Mouse (Mus musculus) limb, embryonic 14.5 days (tissue): Measurements from ENCODE around the gene Ttf1. TPM values are rescaled to one million over a fixed set of nuclear protein-coding genes. Genes with fewer than 3 reads are reported as not detected.
"Not testable (repeated sequence)": the region's sequence is repeated elsewhere in the genome, so short reads cannot be mapped to it uniquely, and the experiment has no call there.

Experiments
- ATAC-seq: fragments of 200-750 bp; cut with Nextera tagmentation; 2 replicates; pipeline ENCODE4 v1.8.0; 2017; ENCODE audit warnings: low read depth, moderate number of reproducible peaks, moderate TSS enrichment; ENCODE audit not compliant: low FRiP score
- DNase-seq: peaks from one replicate; pipeline ENCODE4 v3.0.0-alpha.2; 2015; ENCODE audit warnings: low spot score
- H3K27ac ChIP-seq: fragments of 300-500 bp; sonication (generic); replicated peaks from 2 replicates; pipeline ENCODE4 v1.5.1; 2014; ENCODE audit warnings: low read depth, mild to moderate bottlenecking, low read length, moderate library complexity, mixed read lengths
- H3K27me3 ChIP-seq: fragments of 300-500 bp; sonication (generic); 2 replicates; pipeline ENCODE4 v1.6.1; 2014; ENCODE audit warnings: low read length, mixed read lengths; ENCODE audit not compliant: control insufficient read depth, insufficient read depth
- H3K36me3 ChIP-seq: fragments of 300-500 bp; sonication (generic); 2 replicates; pipeline ENCODE4 v1.6.1; 2014; ENCODE audit warnings: mild to moderate bottlenecking, low read length, moderate library complexity, mixed read lengths; ENCODE audit not compliant: control insufficient read depth, insufficient read depth
- H3K4me1 ChIP-seq: fragments of 300-500 bp; sonication (generic); 2 replicates; pipeline ENCODE4 v1.6.1; 2014; ENCODE audit warnings: antibody characterized with exemption, low read length, mixed read lengths; ENCODE audit not compliant: control insufficient read depth, insufficient read depth
- H3K4me2 ChIP-seq: fragments of 300-500 bp; sonication (generic); replicated peaks from 2 replicates; pipeline ENCODE4 v1.6.1; 2014; ENCODE audit warnings: low read depth, mild to moderate bottlenecking, low read length, moderate library complexity; ENCODE audit not compliant: severe bottlenecking
- H3K4me3 ChIP-seq: fragments of 300-500 bp; sonication (generic); replicated peaks from 2 replicates; pipeline ENCODE4 v1.5.1; 2014; ENCODE audit warnings: low read length
- H3K9ac ChIP-seq: fragments of 300-500 bp; sonication (generic); 2 replicates; pipeline ENCODE4 v1.6.1; 2014; ENCODE audit warnings: mild to moderate bottlenecking, low read depth, low read length, moderate library complexity; ENCODE audit not compliant: severe bottlenecking
- H3K9me3 ChIP-seq: fragments of 300-500 bp; sonication (generic); 2 replicates; pipeline ENCODE4 v1.6.1; 2016; ENCODE audit warnings: low read length; ENCODE audit not compliant: control insufficient read depth
- POLR2A ChIP-seq: fragments of 200-500 bp; IDR thresholded peaks from 2 replicates; pipeline ENCODE4 v1.8.0; 2012; ENCODE audit warnings: inconsistent platforms, mild to moderate bottlenecking, moderate library complexity, borderline replicate concordance; ENCODE audit not compliant: insufficient read depth, insufficient read length; ENCODE audit errors: extremely low read depth
- WGBS: fragments of 180-500 bp; shearing (Covaris S2); extraction: QIAGEN DNeasy Blood & Tissue Kit; methylation state at CpG from one replicate; pipeline ENCODE4 v1.1.7; 2014; 5-methylcytosine and 5-hydroxymethylcytosine counted together
- polyA plus RNA-seq, 2 experiments: library from polyadenylated mRNA; depleted of rRNA in 1 of 2; stranded (reverse) in 1 of 2; unstranded in 1 of 2; fragments of >200 nt; fragmentation: Nextera tagmentation in 1 of 2; extraction: Ambion mirVana in 1 of 2; gene quantifications; 2 replicates each; pipeline versions ENCODE4 v1.2.1 to v1.2.3; 2012 to 2014

The Ttf1 gene
- polyA plus RNA-seq, 2 experiments = 8.2 to 13.4 TPM

GRCm38 (mm10) chr2:29076226-29076625 is 16.2 kb downstream of the Ttf1 start:
- no peak for TF ChIP-seq POLR2A
- Histone ChIP-seq H3K27me3 (no peaks in the 10 kb centered on the region), H3K4me2 (no peak overlapping the region), H3K4me3 (no peak overlapping the region), H3K36me3 (peaks cover 83% of the 10 kb centered on the region), H3K9me3 (no peaks in the 10 kb centered on the region), H3K27ac (no peak overlapping the region), H3K4me1 (no peaks in the 10 kb centered on the region), H3K9ac (no peak overlapping the region)
- DNase-seq (no peak), ATAC-seq (no peak)
- WGBS = 87% methylated on average over 2 of the region's 2 CpGs

- 61% methylated on average over 3 of the region's 3 CpGs for WGBS
Measured at GRCm38 (mm10) chr2:29081965-29082364, 21.9 kb downstream of the Ttf1 start.

GRCm38 (mm10) chr2:29086026-29086425 is 26.0 kb downstream of the Ttf1 start:
- Histone ChIP-seq H3K9ac (no peak overlapping the region), H3K27me3 (no peaks in the 10 kb centered on the region), H3K27ac (no peak overlapping the region), H3K4me3 (no peak overlapping the region), H3K4me1 (no peaks in the 10 kb centered on the region), H3K9me3 (no peaks in the 10 kb centered on the region), H3K4me2 (no peak overlapping the region), H3K36me3 (peaks cover 62% of the 10 kb centered on the region)
- ATAC-seq = no peak
- no peak for DNase-seq
- TF ChIP-seq POLR2A = no peak
- WGBS = 97% methylated on average over 7 of the region's 7 CpGs

More at GRCm38 (mm10) chr2:29081965-29082364, 21.9 kb downstream of the Ttf1 start:
- H3K27me3 ChIP-seq = no peaks in the 10 kb centered on the region
- no peaks in the 10 kb centered on the region for H3K9me3 ChIP-seq
- TF ChIP-seq POLR2A = no peak
- H3K4me3 ChIP-seq = no peak overlapping the region
- ATAC-seq (no peak), DNase-seq (no peak)
- no peak overlapping the region for H3K9ac ChIP-seq
- H3K36me3 ChIP-seq = peaks cover 87% of the 10 kb centered on the region
- no peak overlapping the region for H3K4me2 ChIP-seq
- H3K27ac ChIP-seq = no peak overlapping the region
- no peaks in the 10 kb centered on the region for H3K4me1 ChIP-seq

- H3K9me3 ChIP-seq, ATAC-seq, H3K27me3 ChIP-seq, H3K4me1 ChIP-seq, H3K9ac ChIP-seq, DNase-seq, H3K4me3 ChIP-seq, H3K27ac ChIP-seq, H3K4me2 ChIP-seq: not testable (repeated sequence)
- 84% methylated on average over 6 of the region's 6 CpGs for WGBS
- peaks cover 31% of the 10 kb centered on the region for H3K36me3 ChIP-seq
Measured at GRCm38 (mm10) chr2:29089276-29089675, 29.2 kb downstream of the Ttf1 start.

GRCm38 (mm10) chr2:29095674-29096073 is 35.6 kb downstream of the Ttf1 start:
- Histone ChIP-seq H3K27me3 (no peaks in the 10 kb centered on the region), H3K9ac (no peak overlapping the region), H3K4me2 (no peak overlapping the region), H3K4me3 (no peak overlapping the region), H3K36me3 (no peaks in the 10 kb centered on the region), H3K4me1 (no peaks in the 10 kb centered on the region), H3K9me3 (no peaks in the 10 kb centered on the region), H3K27ac (no peak overlapping the region)
- no peak for TF ChIP-seq POLR2A
- DNase-seq = no peak
- 86% methylated on average over 8 of the region's 8 CpGs for WGBS
- no peak for ATAC-seq

GRCm38 (mm10) chr2:29096751-29097150 is 36.7 kb downstream of the Ttf1 start:
- DNase-seq (no peak), ATAC-seq (no peak)
- Histone ChIP-seq H3K27me3 (no peaks in the 10 kb centered on the region), H3K27ac (no peak overlapping the region), H3K9me3 (no peaks in the 10 kb centered on the region), H3K4me2 (no peak overlapping the region), H3K9ac (no peak overlapping the region), H3K36me3 (no peaks in the 10 kb centered on the region), H3K4me1 (no peaks in the 10 kb centered on the region), H3K4me3 (no peak overlapping the region)
- TF ChIP-seq POLR2A = no peak
- 78% methylated on average over 4 of the region's 4 CpGs for WGBS
